Comparison of ENCODE assay signal across 14 mouse cellular contexts in genomic region chr14:54143828-54144227, GRCm38 (mm10).
A peak's percentile ranks its signal among the peaks of the same experiment; 100 is the strongest.
DNase-seq lines count a peak whose midpoint lies in the region; ATAC-seq and TF ChIP-seq lines count a peak whose summit lies in the region.
"Had no signal": no experiment of that assay in that cellular context is flagged by ENCODE, and none has a peak within 500 bp of the region (broad histone marks: within the 10 kb centered on the region; RNA-seq: fewer than 3 reads in every experiment).

No protein-coding gene starts in this region.

- no peak overlapping the region for H3K4me3 ChIP-seq in forebrain, embryonic 13.5 days
- no peak overlapping the region for H3K4me3 ChIP-seq in forebrain, embryonic 10.5 days
- H3K4me3 ChIP-seq in hindbrain, postnatal 0 days (ENCODE audit: low read length): no peak overlapping the region
- H3K4me3 ChIP-seq: heart, embryonic 12.5 days; limb, embryonic 12.5 days; megakaryocyte, embryonic 14.5 days had no signal

- peaks cover 15% of the 10 kb centered on the region for H3K4me1 ChIP-seq in forebrain, embryonic 13.5 days
- peaks cover 19% of the 10 kb centered on the region for H3K4me1 ChIP-seq in forebrain, embryonic 10.5 days
- H3K4me1 ChIP-seq in hindbrain, postnatal 0 days (ENCODE audit: insufficient read depth, low read length): peaks cover 13% of the 10 kb centered on the region; the same call in 1 of the 2 replicates

- no peaks in the 10 kb centered on the region for H3K9me3 ChIP-seq in forebrain, embryonic 13.5 days (replicated peaks)
- H3K9me3 ChIP-seq in forebrain, embryonic 10.5 days: no peaks in the 10 kb centered on the region
- H3K9me3 ChIP-seq in hindbrain, postnatal 0 days (ENCODE audit: low read length): no peaks in the 10 kb centered on the region
- H3K9me3 ChIP-seq: heart, embryonic 12.5 days; limb, embryonic 12.5 days; megakaryocyte, embryonic 14.5 days had no signal

- DNase-seq in forebrain, embryonic 10.5 days (ENCODE audit: extremely low spot score, low spot score): no peak
- peak; percentile 9 to 63 for DNase-seq in left cerebral cortex, postnatal 10 days (ENCODE audit: extremely low spot score in 1 of 2, low spot score in 2 of 2)
- DNase-seq in left cerebral cortex, adult 18-20 months (ENCODE audit: low spot score in 2 of 2): no peak
- DNase-seq in retina, postnatal 1 day: peak; percentile 17
- no peak for DNase-seq in retina, embryonic 14.5 days (ENCODE audit: low spot score)
- DNase-seq in hindbrain, postnatal 0 days (ENCODE audit: low spot score): peak; percentile 74
- DNase-seq in ovary, postnatal 10 days (ENCODE audit: low spot score): no peak
- DNase-seq: kidney, adult 8-10 months; lung, adult 18-20 months; thymus, postnatal 4 days had no signal

- no peak overlapping the region for H3K4me2 ChIP-seq in forebrain, embryonic 13.5 days
- H3K4me2 ChIP-seq in hindbrain, postnatal 0 days (ENCODE audit: low read depth, low read length): no peak overlapping the region
- H3K4me2 ChIP-seq: heart, embryonic 12.5 days; limb, embryonic 12.5 days had no signal

- peak; percentile 78 for ATAC-seq in forebrain, embryonic 13.5 days
- ATAC-seq in hindbrain, postnatal 0 days: peak; percentile 82

- H3K36me3 ChIP-seq in forebrain, embryonic 13.5 days (ENCODE audit: poor library complexity, severe bottlenecking): no peaks in the 10 kb centered on the region
- no peaks in the 10 kb centered on the region for H3K36me3 ChIP-seq in forebrain, embryonic 10.5 days (replicated peaks)
- no peaks in the 10 kb centered on the region for H3K36me3 ChIP-seq in hindbrain, postnatal 0 days (ENCODE audit: insufficient read depth, low read length)
- H3K36me3 ChIP-seq: heart, embryonic 12.5 days; limb, embryonic 12.5 days had no signal

- no peak overlapping the region for H3K27ac ChIP-seq in forebrain, embryonic 13.5 days
- H3K27ac ChIP-seq in forebrain, embryonic 10.5 days: no peak overlapping the region
- H3K27ac ChIP-seq in hindbrain, postnatal 0 days: 0 out of 2 replicates have a peak overlapping the region, but pooled peaks have one; percentile 26
- H3K27ac ChIP-seq: limb, embryonic 12.5 days had no signal

- intact Hi-C loops in left cerebral cortex, postnatal 10 days (cut with DNase I): no loop called here

- no peaks in the 10 kb centered on the region for H3K27me3 ChIP-seq in forebrain, embryonic 13.5 days
- no peaks in the 10 kb centered on the region for H3K27me3 ChIP-seq in forebrain, embryonic 10.5 days (ENCODE audit: poor library complexity, severe bottlenecking)
- no peaks in the 10 kb centered on the region for H3K27me3 ChIP-seq in hindbrain, postnatal 0 days (ENCODE audit: insufficient read depth, low read length)
- H3K27me3 ChIP-seq: heart, embryonic 12.5 days; limb, embryonic 12.5 days; megakaryocyte, embryonic 14.5 days had no signal

- TF ChIP-seq CTCF in hindbrain, postnatal 0 days (IDR thresholded peaks at IDR 0.05; ENCODE audit: low read depth): no peak

- 53% methylated on average over 1 of the region's 1 CpGs for WGBS in forebrain, embryonic 13.5 days
- 81% methylated on average over 1 of the region's 1 CpGs for WGBS in forebrain, embryonic 10.5 days
- 20% methylated on average over 1 of the region's 1 CpGs for WGBS in hindbrain, postnatal 0 days

- no peak overlapping the region for H3K9ac ChIP-seq in forebrain, embryonic 13.5 days
- no peak overlapping the region for H3K9ac ChIP-seq in hindbrain, postnatal 0 days (replicated peaks; ENCODE audit: low read length)
- H3K9ac ChIP-seq: heart, embryonic 12.5 days; limb, embryonic 12.5 days had no signal

Comparison
In these comparisons a context has a peak if more than half of its experiments do, and no peak if none do; other contexts are left out.
1. DNase-seq: peak in left cerebral cortex, postnatal 10 days (2 of 2), retina, postnatal 1 day (single experiment) and hindbrain, postnatal 0 days (single experiment); none in forebrain, embryonic 10.5 days (single experiment), left cerebral cortex, adult 18-20 months (0 of 2), retina, embryonic 14.5 days (single experiment) and ovary, postnatal 10 days (single experiment).